Mouse (Mus musculus) neutrophil, adult 5-6 weeks (primary cell): ENCODE measurements around the gene Dnph1. TPM values are rescaled to one million over a fixed set of nuclear protein-coding genes. Genes with fewer than 3 reads are reported as not detected.

Source experiments
- ATAC-seq: fragments of 151-379, 151-347 bp; 2 replicates; pipeline ENCODE4 v1.8.0; 2017; ENCODE audit warnings: mild to moderate bottlenecking, moderate TSS enrichment; ENCODE audit not compliant: insufficient number of reproducible peaks, poor library complexity, low FRiP score, severe bottlenecking; ENCODE audit errors: extremely low read depth
- total RNA-seq: library from RNA; stranded (forward); fragments of 200-1000 nt; gene quantifications from 2 replicates; pipeline ENCODE4 v1.2.3, GENCODE M21; 2017

Gene Dnph1
- total RNA-seq, 1 experiment from 2014 or later = not detected

- ATAC-seq = no peak
Observed at GRCm38 (mm10) chr17:46548741-46549140, 52.2 kb downstream of the Dnph1 start.

GRCm38 (mm10) chr17:46549193-46549592 is 52.7 kb downstream of the Dnph1 start:
- peak; percentile 42; the same call in 1 of the 2 replicates for ATAC-seq

Other genes starting within 250 kb of the Dnph1 start
- gene Polr1c, start 248.7 kb upstream of the Dnph1 start, total RNA-seq = 23.3 and 25.4 TPM in 2 replicates
- 59.1 and 61.4 TPM in 2 replicates for gene Yipf3, start 248.6 kb upstream of the Dnph1 start, total RNA-seq
- gene Lrrc73, start 243.2 kb upstream of the Dnph1 start, total RNA-seq = 0.74 and 1.3 TPM in 2 replicates
- 17.2 and 17.8 TPM in 2 replicates for gene Tjap1, start 213.7 kb upstream of the Dnph1 start, total RNA-seq
- gene Dlk2, start 199.3 kb upstream of the Dnph1 start, total RNA-seq = not detected in 2 replicates
- 3.1 and 3.4 TPM in 2 replicates for gene Abcc10, start 168.4 kb upstream of the Dnph1 start, total RNA-seq
- 216 and 260 TPM in 2 replicates for gene Zfp318, start 113.0 kb upstream of the Dnph1 start, total RNA-seq
- 2.3 and 4.3 TPM in 2 replicates for gene Crip3, start 67.8 kb upstream of the Dnph1 start, total RNA-seq
- not detected in 2 replicates for gene Slc22a7, start 58.3 kb upstream of the Dnph1 start, total RNA-seq
- 2.2 and 2.3 TPM in 2 replicates for gene Ttbk1, start 9.0 kb upstream of the Dnph1 start, total RNA-seq
- gene Cul9, start 49.7 kb downstream of the Dnph1 start, total RNA-seq = 5.5 and 7.9 TPM in 2 replicates
- 30.5 and 37.6 TPM in 2 replicates for gene Srf, start 59.5 kb downstream of the Dnph1 start, total RNA-seq
- gene Ptk7, start 132.8 kb downstream of the Dnph1 start, total RNA-seq = not detected in 2 replicates
- 30.7 and 31.0 TPM in 2 replicates for gene Klc4, start 149.3 kb downstream of the Dnph1 start, total RNA-seq
- gene Mrpl2, start 149.5 kb downstream of the Dnph1 start, total RNA-seq = 27.3 and 37.8 TPM in 2 replicates
- gene Cul7, start 153.6 kb downstream of the Dnph1 start, total RNA-seq = 5.2 and 7.9 TPM in 2 replicates
- 33.6 and 34.3 TPM in 2 replicates for gene Rrp36, start 177.6 kb downstream of the Dnph1 start, total RNA-seq
- gene Mea1, start 182.1 kb downstream of the Dnph1 start, total RNA-seq = 62.5 and 68.0 TPM in 2 replicates
- 26.7 and 26.9 TPM in 2 replicates for gene Klhdc3, start 184.2 kb downstream of the Dnph1 start, total RNA-seq
- gene Ppp2r5d, start 208.4 kb downstream of the Dnph1 start, total RNA-seq = 28.6 and 32.7 TPM in 2 replicates
- 16.5 and 17.7 TPM in 2 replicates for gene Pex6, start 214.8 kb downstream of the Dnph1 start, total RNA-seq
- gene Gnmt, start 232.5 kb downstream of the Dnph1 start, total RNA-seq = 1.3 and 1.5 TPM in 2 replicates